Mouse (Mus musculus) gastrocnemius, postnatal 14 days (tissue): Measurements from ENCODE around the gene Extl1. TPM values are rescaled to one million over a fixed set of nuclear protein-coding genes. Genes with fewer than 3 reads are reported as not detected.
A peak's percentile ranks its signal among the peaks of the same experiment; 100 is the strongest.

Source experiments
- DNase-seq: peaks from one replicate; pipeline ENCODE4 v3.0.0; 2021; ENCODE audit warnings: mixed read lengths
- intact Hi-C: fragments of 180-260 bp; cut with DNase I; formaldehyde crosslinking; loops from one replicate; pipeline ENCODE4 v1.15.1; 2025; ENCODE audit warnings: low total_unique reads
- total RNA-seq, 2 experiments: library from RNA; stranded (reverse); gene quantifications; 2 replicates each; pipeline ENCODE4 v1.2.3; 2021

The Extl1 gene
- total RNA-seq, 2 experiments from 2014 or later: 36.3 to 37.2 TPM

- no peak for DNase-seq
- intact Hi-C loops: no loop called here
Observed at GRCm38 (mm10) chr4:134324655-134325054, 59.0 kb downstream of the Extl1 start.

- intact Hi-C loops: no loop called here
- no peak for DNase-seq
Observed at GRCm38 (mm10) chr4:134321524-134321923, 62.1 kb downstream of the Extl1 start.

GRCm38 (mm10) chr4:134319674-134320073 is 64.0 kb downstream of the Extl1 start:
- no peak for DNase-seq
- intact Hi-C loops: no loop called here

GRCm38 (mm10) chr4:134319074-134319473 is 64.6 kb downstream of the Extl1 start:
- intact Hi-C loops: no loop called here
- no peak for DNase-seq

DNA sequence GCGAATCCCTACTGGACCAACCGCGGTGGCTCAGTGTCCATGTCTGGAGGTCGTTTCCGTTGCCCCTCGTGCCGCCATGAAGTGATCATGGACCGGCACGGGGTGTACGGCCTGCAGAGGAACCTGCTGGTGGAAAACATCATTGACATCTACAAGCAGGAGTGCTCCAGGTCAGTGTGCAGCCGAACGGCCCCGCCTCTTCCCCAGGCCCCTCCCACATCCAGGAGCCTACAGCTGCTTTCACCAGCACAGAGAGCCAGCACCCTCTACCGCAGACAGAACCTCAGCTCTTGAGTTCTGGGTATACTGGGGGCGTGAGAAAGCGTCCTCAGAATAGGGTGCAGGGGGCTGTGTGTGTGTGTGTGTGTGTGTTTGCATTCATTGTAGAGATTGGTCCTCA is 67.3 kb downstream of the Extl1 start:
- DNase-seq: peak; percentile 53
- intact Hi-C loops: no loop called here

- intact Hi-C loops: no loop called here
- DNase-seq: no peak
Observed at GRCm38 (mm10) chr4:134315470-134315869, 68.2 kb downstream of the Extl1 start.

GRCm38 (mm10) chr4:134314876-134315275 is 68.8 kb downstream of the Extl1 start, which contains the start of gene Trim63:
TSS of gene Trim63 (plus strand) at chr4:134315120.
- DNase-seq: peak; percentile 64
- intact Hi-C loops: no loop called here

- intact Hi-C loops: no loop called here
- no peak for DNase-seq
Observed at GRCm38 (mm10) chr4:134314081-134314655, 69.5 kb downstream of the Extl1 start.

- no peak for DNase-seq
- intact Hi-C loops: no loop called here
Observed at GRCm38 (mm10) chr4:134312901-134313300, 70.7 kb downstream of the Extl1 start.

DNA sequence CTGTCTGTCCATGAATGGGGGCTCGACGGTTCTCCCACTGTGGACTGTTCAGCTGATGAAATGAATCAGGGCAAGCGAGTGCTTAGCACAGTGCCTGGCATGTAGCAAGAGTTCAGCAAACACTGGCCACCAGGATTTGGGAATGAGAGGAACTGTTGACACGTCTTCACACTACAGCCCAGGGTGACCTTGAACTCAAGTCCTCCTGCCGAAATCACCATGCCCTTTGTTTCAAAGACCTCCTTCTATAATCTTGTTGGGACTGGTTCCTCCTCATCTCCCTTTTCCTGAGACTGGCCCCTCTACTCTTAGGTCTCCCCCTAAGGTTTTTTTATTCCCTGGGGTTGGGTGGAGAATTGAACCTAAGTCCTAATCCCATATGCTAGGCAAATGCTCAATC is 71.3 kb downstream of the Extl1 start:
- no peak for DNase-seq
- intact Hi-C loops: no loop called here

DNA sequence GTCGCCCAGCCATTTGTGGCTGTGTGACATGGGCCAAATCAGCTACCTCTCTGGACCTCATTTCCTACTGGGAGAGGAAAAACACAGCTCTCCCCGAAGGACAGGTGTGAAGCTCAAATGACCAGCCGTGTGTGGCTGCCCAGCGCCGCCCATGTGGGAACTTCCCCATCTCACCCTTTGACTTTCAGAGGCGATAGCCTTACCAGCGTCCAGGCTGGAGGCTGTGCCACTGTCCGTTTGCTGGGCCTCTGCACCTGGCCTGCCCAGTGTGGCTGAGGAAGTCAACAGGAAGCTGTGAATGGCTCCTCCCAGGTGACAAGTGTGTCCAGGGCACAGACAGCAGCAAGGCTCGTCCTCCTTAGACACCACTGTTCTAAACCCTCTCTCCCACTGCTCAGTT is 71.9 kb downstream of the Extl1 start:
- peak; percentile 45 for DNase-seq
- intact Hi-C loops: no loop called here

DNA sequence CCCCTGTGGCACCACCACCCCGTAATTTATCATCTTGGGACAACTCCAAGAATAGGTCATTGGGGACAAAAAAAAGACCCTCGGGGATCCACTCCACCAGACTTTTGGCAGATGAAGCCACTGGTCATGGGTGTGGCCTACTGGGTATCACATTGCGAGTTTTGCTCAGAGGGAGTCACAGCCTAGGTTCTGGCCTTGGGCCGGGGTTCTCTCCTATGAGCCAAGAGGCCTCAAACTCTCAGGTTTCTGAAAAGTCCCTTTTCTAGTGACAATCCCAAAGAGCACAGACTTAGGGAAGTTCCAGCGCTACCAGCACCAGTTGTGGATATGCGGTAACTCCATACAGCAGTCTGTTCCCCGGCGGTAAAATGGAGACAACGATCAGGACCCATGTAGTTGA is 73.0 kb downstream of the Extl1 start:
- intact Hi-C loops: no loop called here
- no peak for DNase-seq

GRCm38 (mm10) chr4:134310106-134310505 is 73.5 kb downstream of the Extl1 start:
- intact Hi-C loops: no loop called here
- no peak for DNase-seq

- peak; percentile 86 for DNase-seq
- intact Hi-C loops: no loop called here
Observed at GRCm38 (mm10) chr4:134307367-134308072, 76.1 kb downstream of the Extl1 start.

GRCm38 (mm10) chr4:134306963-134307362 is 76.7 kb downstream of the Extl1 start:
- intact Hi-C loops: no loop called here
- no peak for DNase-seq

Other genes starting within 250 kb of the Extl1 start
- 10 to 100 TPM; 31.9 to 49.8 TPM for gene Cep85, start 196.7 kb downstream of the Extl1 start, total RNA-seq
- not detected for gene Gm7534, start 180.8 kb downstream of the Extl1 start, total RNA-seq
- gene Catsper4, start 156.5 kb downstream of the Extl1 start, total RNA-seq: under 1 TPM; 0.16 to 0.23 TPM
- 1 to 10 TPM; 7.5 to 8.9 TPM for gene Cnksr1, start 145.5 kb downstream of the Extl1 start, total RNA-seq
- gene E130218I03Rik, start 140.2 kb downstream of the Extl1 start, total RNA-seq: not detected
- 1 to 10 TPM; 4.1 to 4.7 TPM for gene Zfp593, start 138.3 kb downstream of the Extl1 start, total RNA-seq
- not detected for gene Gm30191, start 136.9 kb downstream of the Extl1 start, total RNA-seq
- 1 to 10 TPM; 5.9 to 6.0 TPM for gene Grrp1, start 129.7 kb downstream of the Extl1 start, total RNA-seq
- 1 to 10 TPM; 4.8 to 5.3 TPM for gene Pdik1l, start 96.0 kb downstream of the Extl1 start, total RNA-seq
- gene Trim63, start 68.7 kb downstream of the Extl1 start, total RNA-seq: 100 to 1,000 TPM; 103 to 224 TPM
- 1 to 10 TPM in 1 of 2 experiments, under 1 TPM in 1; 0.47 to 6.3 TPM for gene Slc30a2, start 40.7 kb downstream of the Extl1 start, total RNA-seq
- 1 to 10 TPM; 3.2 to 3.4 TPM for gene Pafah2, start 12.5 kb upstream of the Extl1 start, total RNA-seq
- 10 to 100 TPM; 29.4 to 37.7 TPM for gene Stmn1, start 84.5 kb upstream of the Extl1 start, total RNA-seq
- 1 to 10 TPM; 3.9 to 5.4 TPM for gene Paqr7, start 112.8 kb upstream of the Extl1 start, total RNA-seq
- under 1 TPM; 0.29 to 0.86 TPM for gene Aunip, start 127.1 kb upstream of the Extl1 start, total RNA-seq
- gene Mtfr1l, start 151.5 kb upstream of the Extl1 start, total RNA-seq: 100 to 1,000 TPM; 113 to 118 TPM
- 10 to 100 TPM; 16.4 to 18.5 TPM for gene Selenon, start 168.3 kb upstream of the Extl1 start, total RNA-seq